Mouse (Mus musculus) liver, postnatal 0 days (tissue): ENCODE results near the gene Ccdc174. TPM values are rescaled to one million over a fixed set of nuclear protein-coding genes. Genes with fewer than 3 reads are reported as not detected.
A peak's percentile ranks its signal among the peaks of the same experiment; 100 is the strongest.

Experiments used
- ATAC-seq: fragments of 200-750 bp; cut with Nextera tagmentation; 2 replicates; pipeline ENCODE4 v1.8.0; 2017; ENCODE audit warnings: mild to moderate bottlenecking, moderate library complexity
- DNase-seq: peaks from one replicate; pipeline ENCODE4 v3.0.0-alpha.2; 2016
- H3K27ac ChIP-seq: fragments of 300-500 bp; sonication (generic); 2 replicates; pipeline ENCODE4 v1.5.1; 2014; ENCODE audit warnings: antibody characterized with exemption, moderate library complexity, mild to moderate bottlenecking, low read depth
- H3K27me3 ChIP-seq: fragments of 300-500 bp; sonication (generic); 2 replicates; pipeline ENCODE4 v1.6.1; 2014; ENCODE audit warnings: low read length, control low read depth, mixed read lengths; ENCODE audit not compliant: insufficient read depth
- H3K36me3 ChIP-seq: fragments of 300-500 bp; sonication (generic); replicated peaks from 2 replicates; pipeline ENCODE4 v1.6.1; 2014; ENCODE audit warnings: mild to moderate bottlenecking, control low read depth, low read length, moderate library complexity, mixed read lengths; ENCODE audit not compliant: insufficient read depth
- H3K4me1 ChIP-seq: fragments of 300-500 bp; sonication (generic); 2 replicates; pipeline ENCODE4 v1.6.1; 2014; ENCODE audit warnings: antibody characterized with exemption, mild to moderate bottlenecking, control low read depth; ENCODE audit not compliant: insufficient read depth
- H3K4me2 ChIP-seq: fragments of 300-500 bp; sonication (generic); 2 replicates; pipeline ENCODE4 v1.6.1; 2014; ENCODE audit warnings: low read depth, mild to moderate bottlenecking, low read length, moderate library complexity, mixed read lengths
- H3K4me3 ChIP-seq: fragments of 300-500 bp; sonication (generic); 2 replicates; pipeline ENCODE4 v1.5.1; 2014; ENCODE audit warnings: low read depth, low read length
- H3K9ac ChIP-seq: fragments of 300-500 bp; sonication (generic); replicated peaks from 2 replicates; pipeline ENCODE4 v1.6.1; 2014; ENCODE audit warnings: mild to moderate bottlenecking, moderate library complexity
- H3K9me3 ChIP-seq: fragments of 300-500 bp; sonication (generic); 2 replicates; pipeline ENCODE4 v1.6.1; 2016; ENCODE audit warnings: mild to moderate bottlenecking, control low read depth, low read length, mixed read lengths
- CTCF ChIP-seq: sonication (generic); IDR thresholded peaks from 2 replicates; pipeline ENCODE4 v1.5.1; 2016; ENCODE audit warnings: antibody characterized with exemption, low read depth
- EP300 ChIP-seq: IDR thresholded peaks from 2 replicates; pipeline ENCODE4 v1.6.1; 2016; ENCODE audit warnings: antibody characterized with exemption, low read depth, mild to moderate bottlenecking
- WGBS: fragments of 180-500 bp; shearing (Covaris S2); extraction: QIAGEN DNeasy Blood & Tissue Kit; methylation state at CpG from one replicate; pipeline ENCODE4 v1.1.7; 2014; ENCODE audit not compliant: insufficient replicate concordance; 5-methylcytosine and 5-hydroxymethylcytosine counted together
- polyA plus RNA-seq: library from polyadenylated mRNA; unstranded; fragments of >200 nt; fragmentation: Nextera tagmentation; extraction: Ambion mirVana; gene quantifications from 2 replicates; pipeline ENCODE4 v1.2.1, GENCODE M21; 2015

Ccdc174 gene
- polyA plus RNA-seq, 1 experiment from 2014 or later = 12.5 TPM

GRCm38 (mm10) chr6:91852550-91852949 is 25.3 kb upstream of the Ccdc174 start:
- peak; percentile 74 for TF ChIP-seq CTCF
- no peak for TF ChIP-seq EP300
- Histone ChIP-seq H3K4me2 (no peak overlapping the region), H3K9me3 (no peaks in the 10 kb centered on the region), H3K36me3 (no peaks in the 10 kb centered on the region), H3K27ac (no peak overlapping the region), H3K4me3 (no peak overlapping the region), H3K4me1 (no peaks in the 10 kb centered on the region), H3K9ac (no peak overlapping the region), H3K27me3 (no peaks in the 10 kb centered on the region)
- DNase-seq (peak; percentile 24), ATAC-seq (no peak)
- WGBS = 11% methylated on average over 2 of the region's 2 CpGs

- no peak overlapping the region for H3K9ac ChIP-seq
- no peak overlapping the region for H3K4me3 ChIP-seq
- 63% methylated on average over 5 of the region's 5 CpGs for WGBS
- H3K27me3 ChIP-seq = no peaks in the 10 kb centered on the region
- no peak overlapping the region for H3K27ac ChIP-seq
- no peaks in the 10 kb centered on the region for H3K4me1 ChIP-seq
- DNase-seq (no peak), ATAC-seq (no peak)
- H3K4me2 ChIP-seq = no peak overlapping the region
- TF ChIP-seq CTCF (no peak), EP300 (no peak)
- no peaks in the 10 kb centered on the region for H3K36me3 ChIP-seq
- no peaks in the 10 kb centered on the region for H3K9me3 ChIP-seq
These were observed 19.5 kb upstream of the Ccdc174 start for GRCm38 (mm10) chr6:91858339-91858738.

- Histone ChIP-seq H3K9me3 (no peaks in the 10 kb centered on the region), H3K4me3 (no peak overlapping the region), H3K4me2 (no peak overlapping the region), H3K9ac (no peak overlapping the region), H3K36me3 (no peaks in the 10 kb centered on the region), H3K27ac (no peak overlapping the region), H3K4me1 (no peaks in the 10 kb centered on the region), H3K27me3 (no peaks in the 10 kb centered on the region)
- no peak for ATAC-seq
- DNase-seq = no peak
- TF ChIP-seq CTCF (no peak), EP300 (no peak)
These were observed 15.0 kb upstream of the Ccdc174 start for GRCm38 (mm10) chr6:91862848-91863247.

GRCm38 (mm10) chr6:91864595-91864994 is 13.3 kb upstream of the Ccdc174 start:
- ATAC-seq (no peak), DNase-seq (no peak)
- Histone ChIP-seq H3K36me3 (no peaks in the 10 kb centered on the region), H3K9ac (no peak overlapping the region), H3K9me3 (no peaks in the 10 kb centered on the region), H3K27ac (no peak overlapping the region), H3K4me2 (no peak overlapping the region), H3K27me3 (no peaks in the 10 kb centered on the region), H3K4me3 (no peak overlapping the region), H3K4me1 (no peaks in the 10 kb centered on the region)
- 37% methylated on average over 5 of the region's 5 CpGs for WGBS
- TF ChIP-seq CTCF (no peak), EP300 (no peak)

GRCm38 (mm10) chr6:91865601-91866000 is 12.3 kb upstream of the Ccdc174 start:
- no peak for TF ChIP-seq CTCF
- no peak for TF ChIP-seq EP300
- ATAC-seq (no peak), DNase-seq (no peak)
- 78% methylated on average over 11 of the region's 11 CpGs for WGBS
- no peak overlapping the region for H3K9ac ChIP-seq
- H3K36me3 ChIP-seq = no peaks in the 10 kb centered on the region
- H3K27me3 ChIP-seq = no peaks in the 10 kb centered on the region
- H3K27ac ChIP-seq = no peak overlapping the region
- H3K4me2 ChIP-seq = no peak overlapping the region
- H3K4me1 ChIP-seq = no peaks in the 10 kb centered on the region
- H3K4me3 ChIP-seq = no peak overlapping the region
- no peaks in the 10 kb centered on the region for H3K9me3 ChIP-seq

GRCm38 (mm10) chr6:91868091-91868490 is 9.8 kb upstream of the Ccdc174 start:
- Histone ChIP-seq H3K27me3 (no peaks in the 10 kb centered on the region), H3K4me1 (no peaks in the 10 kb centered on the region), H3K4me2 (no peak overlapping the region), H3K27ac (no peak overlapping the region), H3K4me3 (no peak overlapping the region), H3K9me3 (no peaks in the 10 kb centered on the region), H3K9ac (no peak overlapping the region), H3K36me3 (no peaks in the 10 kb centered on the region)
- WGBS = 80% methylated on average over 5 of the region's 5 CpGs
- TF ChIP-seq CTCF (no peak), EP300 (no peak)
- DNase-seq (no peak), ATAC-seq (no peak)

GRCm38 (mm10) chr6:91872781-91873180 is 5.1 kb upstream of the Ccdc174 start:
- TF ChIP-seq CTCF (no peak), EP300 (no peak)
- no peak overlapping the region for H3K9ac ChIP-seq
- no peaks in the 10 kb centered on the region for H3K9me3 ChIP-seq
- 0 out of 2 replicates have a peak, but pooled peaks cover 4% of the 10 kb centered on the region for H3K4me1 ChIP-seq
- no peaks in the 10 kb centered on the region for H3K36me3 ChIP-seq
- H3K4me2 ChIP-seq = no peak overlapping the region
- H3K4me3 ChIP-seq = no peak overlapping the region
- no peak for ATAC-seq
- no peak overlapping the region for H3K27ac ChIP-seq
- no peak for DNase-seq
- WGBS = 44% methylated on average over 2 of the region's 2 CpGs
- H3K27me3 ChIP-seq = no peaks in the 10 kb centered on the region
